Mouse (Mus musculus): ENCODE data around the gene Pdk4. TPM values are rescaled to one million over a fixed set of nuclear protein-coding genes. Genes with fewer than 3 reads are reported as not detected.

The Pdk4 gene
- total and polyA plus RNA-seq, 3 experiments = not detected

DNA sequence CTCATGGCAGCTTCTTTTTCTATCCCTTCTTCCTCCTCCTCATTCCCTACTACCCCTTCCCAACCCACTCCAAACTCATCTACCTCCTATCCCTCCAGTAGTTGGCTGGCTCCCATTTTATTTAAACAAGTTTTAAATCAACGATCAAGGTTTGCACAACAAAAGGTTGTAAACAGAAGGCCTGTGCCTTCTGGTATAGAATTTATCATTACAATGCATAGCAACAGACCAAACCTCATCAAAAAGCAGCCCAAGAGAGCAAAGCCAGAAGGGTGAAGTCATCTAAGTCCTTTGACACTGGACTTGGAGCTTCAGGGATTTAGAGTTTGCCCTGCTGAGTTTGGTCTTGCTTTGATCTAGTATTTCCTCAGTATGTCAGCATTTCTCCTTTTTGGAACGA, 15.0 kb downstream of the Pdk4 start:
- Histone ChIP-seq H3K27me3 (ENCODE audit: control insufficient read depth in 1 of 2, insufficient read depth in 2 of 2, low read length in 2 of 2) (no peaks in the 10 kb centered on the region), H3K9ac (ENCODE audit: control insufficient read depth, low read depth, low read length, poor library complexity, severe bottlenecking) (no peak overlapping the region), H3K27ac (ENCODE audit: control insufficient read depth, low read depth, low read length) (no peak overlapping the region), H3K9me3 (replicated peaks; ENCODE audit: insufficient read depth, low read length) (no peaks in the 10 kb centered on the region), H3K4me1 (ENCODE audit: control insufficient read depth in 1 of 2, insufficient read depth in 2 of 2, low read length in 2 of 2) (no peaks in the 10 kb centered on the region), H3K36me3 (ENCODE audit: control insufficient read depth in 1 of 2, insufficient read depth in 2 of 2, low read length in 2 of 2) (no peaks in the 10 kb centered on the region), H3K4me3 (ENCODE audit: control insufficient read depth in 1 of 2, insufficient read depth in 1 of 2, low read depth in 2 of 2, low read length in 2 of 2) (no peak overlapping the region), H3K79me2 (ENCODE audit: control insufficient read depth, insufficient read depth, low read length, poor library complexity) (no peaks in the 10 kb centered on the region)
- DNase-seq (ENCODE audit: low read depth, low spot score) = no peak
- TF ChIP-seq CHD2 (IDR thresholded peaks at IDR 0.05; ENCODE audit: low read length) = no peak
- TF ChIP-seq MYB (IDR thresholded peaks at IDR 0.05; ENCODE audit: low read depth, low read length) = no peak
- TF ChIP-seq ELF1 (IDR thresholded peaks at IDR 0.05; ENCODE audit: low read depth, low read length) = no peak
- no peak for TF ChIP-seq SIN3A (IDR thresholded peaks at IDR 0.05; ENCODE audit: low read length)
- TF ChIP-seq HCFC1 (IDR thresholded peaks at IDR 0.05; ENCODE audit: low read depth, low read length) = no peak
- no peak for TF ChIP-seq TCF12 (IDR thresholded peaks at IDR 0.05; ENCODE audit: low read depth, low read length)
- no peak for TF ChIP-seq MAFK (IDR thresholded peaks at IDR 0.05; ENCODE audit: borderline replicate concordance, low read depth, low read length)

DNA sequence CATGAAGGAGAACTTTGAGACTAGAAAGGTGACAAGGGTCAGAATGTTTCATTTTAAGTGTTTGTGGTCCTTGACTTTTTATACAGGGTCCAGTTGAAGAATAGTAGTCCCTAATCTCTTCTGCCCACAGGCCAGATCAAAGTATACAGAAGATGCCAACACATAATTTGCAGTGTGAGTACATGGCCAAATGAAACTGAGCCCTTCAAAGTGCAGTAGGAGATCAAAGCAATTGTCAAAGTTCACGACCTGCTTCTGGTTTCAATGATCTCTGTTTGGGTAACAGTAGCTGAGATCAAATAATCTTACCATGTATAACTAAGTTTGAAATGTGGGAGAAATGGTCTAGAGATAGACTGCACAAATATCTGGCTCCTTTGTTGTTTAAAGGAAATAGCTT, 22.1 kb downstream of the Pdk4 start:
- no peaks in the 10 kb centered on the region for H3K9me3 ChIP-seq (replicated peaks; ENCODE audit: insufficient read depth, low read length)
- no peak for DNase-seq (ENCODE audit: low read depth, low spot score)
- no peak for TF ChIP-seq POLR2AphosphoS5 (IDR thresholded peaks at IDR 0.05; ENCODE audit: borderline replicate concordance, low read depth, low read length)
- TF ChIP-seq ELF1 (IDR thresholded peaks at IDR 0.05; ENCODE audit: low read depth, low read length) = no peak
- TF ChIP-seq TCF12 (IDR thresholded peaks at IDR 0.05; ENCODE audit: low read depth, low read length) = no peak
- no peak for TF ChIP-seq TAL1 (IDR thresholded peaks at IDR 0.05; ENCODE audit: low read length)
- TF ChIP-seq SMC3 (IDR thresholded peaks at IDR 0.05; ENCODE audit: low read depth, low read length) = no peak
- TF ChIP-seq E2F4 (IDR thresholded peaks at IDR 0.05; ENCODE audit: borderline replicate concordance, low read depth, low read length) = no peak
- no peak for TF ChIP-seq NRF1 (IDR thresholded peaks at IDR 0.05; ENCODE audit: insufficient read depth, low read depth, low read length, poor library complexity, severe bottlenecking)
- no peak for TF ChIP-seq HCFC1 (IDR thresholded peaks at IDR 0.05; ENCODE audit: low read depth, low read length)
- no peak for TF ChIP-seq MAX (IDR thresholded peaks at IDR 0.05; ENCODE audit: low read length)
- no peak for TF ChIP-seq CTCF (IDR thresholded peaks at IDR 0.05 in 2 of 3, conservative IDR thresholded peaks at IDR 0.05 in 1 of 3; ENCODE audit: control insufficient read depth in 1 of 3, insufficient read depth in 1 of 3, low read depth in 2 of 3, low read length in 3 of 3, poor library complexity in 1 of 3, severe bottlenecking in 1 of 3)
- TF ChIP-seq ZC3H11A (IDR thresholded peaks at IDR 0.05; ENCODE audit: low read depth, low read length) = no peak
- TF ChIP-seq CHD1 (IDR thresholded peaks at IDR 0.05; ENCODE audit: low read depth, low read length) = no peak
- TF ChIP-seq MAFK (IDR thresholded peaks at IDR 0.05; ENCODE audit: borderline replicate concordance, low read depth, low read length) = no peak
- no peak for TF ChIP-seq KAT2A (conservative IDR thresholded peaks at IDR 0.05; ENCODE audit: low read depth, low read length)
- no peak for TF ChIP-seq ETS1 (IDR thresholded peaks at IDR 0.05; ENCODE audit: low read depth, low read length)
- no peak for TF ChIP-seq USF2 (IDR thresholded peaks at IDR 0.05; ENCODE audit: borderline replicate concordance in 1 of 2, insufficient read depth in 1 of 2, low read depth in 1 of 2, low read length in 2 of 2)
- TF ChIP-seq USF1 (IDR thresholded peaks at IDR 0.05; ENCODE audit: low read depth, low read length) = no peak
- TF ChIP-seq RAD21 (IDR thresholded peaks at IDR 0.05; ENCODE audit: low read depth, low read length) = no peak

More for the DNA sequence above, 22.1 kb downstream of the Pdk4 start:
- no peaks in the 10 kb centered on the region for H3K4me1 ChIP-seq (ENCODE audit: control insufficient read depth in 1 of 2, insufficient read depth in 2 of 2, low read length in 2 of 2)
- no peaks in the 10 kb centered on the region for H3K79me2 ChIP-seq (ENCODE audit: control insufficient read depth, insufficient read depth, low read length, poor library complexity)
- no peaks in the 10 kb centered on the region for H3K36me3 ChIP-seq (ENCODE audit: control insufficient read depth in 1 of 2, insufficient read depth in 2 of 2, low read length in 2 of 2)
- peaks cover 0 to 3% of the 10 kb centered on the region in 2 experiments; a peak in 3 of 4 replicates for H3K27me3 ChIP-seq (ENCODE audit: control insufficient read depth in 1 of 2, insufficient read depth in 2 of 2, low read length in 2 of 2)
- no peak overlapping the region for H3K9ac ChIP-seq (ENCODE audit: control insufficient read depth, low read depth, low read length, poor library complexity, severe bottlenecking)
- H3K4me3 ChIP-seq (ENCODE audit: control insufficient read depth in 1 of 2, insufficient read depth in 1 of 2, low read depth in 2 of 2, low read length in 2 of 2) = no peak overlapping the region
- H3K27ac ChIP-seq (ENCODE audit: control insufficient read depth, low read depth, low read length) = no peak overlapping the region

All from MEL (cell line).